Mouse (Mus musculus): Measurements from ENCODE around the gene Prtn3.

GRCm38 (mm10) chr10:79890670-79891069 is 16.4 kb downstream of the Prtn3 start, which contains the start of gene Cfd:
- no peak for TF ChIP-seq CTCF (IDR thresholded peaks at IDR 0.05; ENCODE audit: insufficient read depth, low read length)
- TF ChIP-seq POLR2A (IDR thresholded peaks at IDR 0.05; ENCODE audit: borderline replicate concordance, extremely low read depth, low read depth, low read length), result no peak
